Mouse (Mus musculus) heart, embryonic 11.5 days (tissue): ENCODE results near the gene Arid3b. TPM values are rescaled to one million over a fixed set of nuclear protein-coding genes. Genes with fewer than 3 reads are reported as not detected.

ENCODE experiments used
- ATAC-seq: fragments of 200-750 bp; cut with Nextera tagmentation; replicated peaks from 2 replicates; pipeline ENCODE4 v1.8.0; 2017; ENCODE audit warnings: moderate library complexity; ENCODE audit not compliant: insufficient number of reproducible peaks, low FRiP score, low TSS enrichment
- H3K27ac ChIP-seq: fragments of 300-500 bp; sonication (generic); 2 replicates; pipeline ENCODE4 v1.5.1; 2014; ENCODE audit warnings: mild to moderate bottlenecking, low read depth, low read length
- H3K27me3 ChIP-seq: fragments of 300-500 bp; sonication (generic); 2 replicates; pipeline ENCODE4 v1.6.1; 2014; ENCODE audit warnings: mild to moderate bottlenecking, low read length, mixed read lengths; ENCODE audit not compliant: control insufficient read depth, insufficient read depth
- H3K36me3 ChIP-seq: fragments of 300-500 bp; sonication (generic); 2 replicates; pipeline ENCODE4 v1.6.1; 2014; ENCODE audit warnings: mild to moderate bottlenecking, low read length, moderate library complexity, mixed read lengths; ENCODE audit not compliant: control insufficient read depth, insufficient read depth
- H3K4me1 ChIP-seq: fragments of 300-500 bp; sonication (generic); 2 replicates; pipeline ENCODE4 v1.6.1; 2014; ENCODE audit warnings: low read length; ENCODE audit not compliant: control insufficient read depth, insufficient read depth
- H3K4me2 ChIP-seq: fragments of 300-500 bp; sonication (generic); 2 replicates; pipeline ENCODE4 v1.6.1; 2014; ENCODE audit warnings: mild to moderate bottlenecking, moderate library complexity
- H3K4me3 ChIP-seq: fragments of 300-500 bp; sonication (generic); 2 replicates; pipeline ENCODE4 v1.5.1; 2014; ENCODE audit warnings: low read depth, low read length
- H3K9ac ChIP-seq: fragments of 300-500 bp; sonication (generic); 2 replicates; pipeline ENCODE4 v1.6.1; 2014; ENCODE audit warnings: mild to moderate bottlenecking, low read depth, low read length, moderate library complexity
- H3K9me3 ChIP-seq: fragments of 300-500 bp; sonication (generic); replicated peaks from 2 replicates; pipeline ENCODE4 v1.6.1; 2016; ENCODE audit warnings: low read length; ENCODE audit not compliant: control insufficient read depth
- WGBS: fragments of 180-500 bp; shearing (Covaris S2); extraction: QIAGEN DNeasy Blood & Tissue Kit; methylation state at CpG from one replicate; pipeline ENCODE4 v1.1.7; 2014; ENCODE audit not compliant: insufficient replicate concordance; 5-methylcytosine and 5-hydroxymethylcytosine counted together
- polyA plus RNA-seq: library from polyadenylated mRNA; unstranded; fragments of >200 nt; fragmentation: Nextera tagmentation; extraction: Ambion mirVana; gene quantifications from 2 replicates; pipeline ENCODE4 v1.2.1, GENCODE M21; 2014

Gene Arid3b
- polyA plus RNA-seq, 1 experiment from 2014 or later: 28.0 TPM

DNA sequence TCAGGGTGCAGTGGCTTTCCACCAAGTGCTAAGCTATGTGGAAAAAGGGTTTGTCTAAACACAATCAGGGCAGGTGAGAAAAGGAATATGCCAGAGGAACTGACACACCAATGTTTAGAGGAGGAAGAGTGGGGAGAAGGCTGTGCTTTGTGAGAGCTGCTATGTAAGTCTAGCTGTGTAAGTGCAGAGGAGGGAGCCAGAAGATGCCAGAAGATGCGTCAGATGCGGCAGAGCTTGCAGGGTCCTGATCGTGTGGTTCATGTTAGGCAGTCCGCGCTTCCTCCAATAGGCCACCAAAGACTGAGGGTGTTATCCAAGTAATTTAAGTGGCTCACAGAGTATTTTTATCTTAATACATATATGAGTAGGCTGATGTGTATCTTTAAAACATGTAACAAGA is 31.3 kb upstream of the Arid3b start:
- H3K9ac ChIP-seq: no peak overlapping the region
- H3K4me2 ChIP-seq: no peak overlapping the region
- no peaks in the 10 kb centered on the region for H3K36me3 ChIP-seq
- no peaks in the 10 kb centered on the region for H3K4me1 ChIP-seq
- no peak for ATAC-seq
- WGBS: 80% methylated on average over 5 of the region's 5 CpGs
- H3K27me3 ChIP-seq: no peaks in the 10 kb centered on the region
- no peak overlapping the region for H3K4me3 ChIP-seq
- no peak overlapping the region for H3K27ac ChIP-seq
- no peaks in the 10 kb centered on the region for H3K9me3 ChIP-seq

DNA sequence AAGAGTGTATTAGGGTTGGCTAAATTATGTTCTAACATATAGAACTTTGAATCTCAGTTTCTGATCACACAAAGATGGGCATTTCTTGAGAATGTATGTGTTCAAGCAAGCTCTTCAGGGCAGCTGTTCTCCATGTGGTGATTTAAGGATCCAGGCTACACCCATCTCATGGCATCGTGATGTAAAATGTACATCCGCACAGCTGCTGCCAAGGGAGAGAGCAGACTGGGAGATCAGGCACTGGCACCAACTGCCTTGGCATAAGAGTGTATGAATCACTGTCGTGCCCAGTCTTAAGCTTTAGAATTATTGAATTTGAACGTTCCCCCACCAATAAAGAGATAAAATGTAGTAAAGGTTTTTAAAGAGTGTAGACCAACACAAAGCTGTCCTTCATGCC is 30.6 kb upstream of the Arid3b start:
- H3K9ac ChIP-seq: no peak overlapping the region
- no peaks in the 10 kb centered on the region for H3K9me3 ChIP-seq
- H3K27ac ChIP-seq: no peak overlapping the region
- H3K27me3 ChIP-seq: no peaks in the 10 kb centered on the region
- H3K4me3 ChIP-seq: no peak overlapping the region
- ATAC-seq: no peak
- H3K4me1 ChIP-seq: no peaks in the 10 kb centered on the region
- H3K4me2 ChIP-seq: no peak overlapping the region
- H3K36me3 ChIP-seq: no peaks in the 10 kb centered on the region
- WGBS: 73% methylated on average over 4 of the region's 4 CpGs

DNA sequence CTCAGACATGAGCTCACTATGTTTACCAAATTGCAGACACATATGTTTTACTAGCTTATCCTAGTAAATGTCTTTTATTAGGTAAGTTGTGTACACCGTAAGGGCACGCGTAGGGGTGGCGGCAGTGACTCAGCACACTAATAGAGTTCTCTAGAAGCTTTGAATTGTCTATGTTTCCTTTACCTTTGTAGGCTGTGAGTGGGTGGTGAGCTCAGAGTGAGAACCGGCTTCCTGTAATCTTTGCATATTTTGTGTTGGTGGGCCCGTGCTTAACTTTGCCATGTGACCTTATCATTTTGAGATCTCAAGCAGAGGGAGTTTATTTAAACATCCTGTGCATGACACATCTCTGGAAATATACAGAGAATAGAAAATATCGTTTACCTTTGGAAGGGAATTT is 29.9 kb upstream of the Arid3b start:
- Histone ChIP-seq H3K27ac (no peak overlapping the region), H3K9me3 (no peaks in the 10 kb centered on the region), H3K9ac (no peak overlapping the region), H3K36me3 (no peaks in the 10 kb centered on the region), H3K4me1 (no peaks in the 10 kb centered on the region), H3K4me3 (no peak overlapping the region), H3K27me3 (no peaks in the 10 kb centered on the region), H3K4me2 (no peak overlapping the region)
- WGBS: 74% methylated on average over 7 of the region's 7 CpGs
- no peak for ATAC-seq

DNA sequence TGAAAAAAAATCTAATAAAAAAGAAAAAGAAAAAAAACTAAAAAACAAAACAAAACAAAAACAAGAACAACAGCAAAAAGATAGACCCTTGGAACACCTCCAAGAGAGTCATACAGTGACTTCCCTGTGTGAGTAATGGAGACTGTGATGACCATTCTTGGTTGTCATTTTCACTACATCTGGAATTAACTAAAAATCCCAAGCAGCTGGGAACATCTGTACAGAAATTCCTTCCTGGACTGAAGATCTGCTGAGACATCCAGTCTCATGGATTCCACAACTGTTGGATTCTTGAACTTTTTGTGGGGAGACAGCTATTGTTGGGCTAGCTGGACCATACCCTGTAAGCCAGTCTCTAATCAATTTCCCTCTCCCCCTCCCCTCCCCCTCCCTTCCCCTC is 27.7 kb upstream of the Arid3b start:
- Histone ChIP-seq H3K4me1 (no peaks in the 10 kb centered on the region), H3K9me3 (no peaks in the 10 kb centered on the region), H3K4me2 (no peak overlapping the region), H3K4me3 (no peak overlapping the region), H3K36me3 (no peaks in the 10 kb centered on the region), H3K27ac (no peak overlapping the region), H3K27me3 (no peaks in the 10 kb centered on the region), H3K9ac (no peak overlapping the region)
- no peak for ATAC-seq

DNA sequence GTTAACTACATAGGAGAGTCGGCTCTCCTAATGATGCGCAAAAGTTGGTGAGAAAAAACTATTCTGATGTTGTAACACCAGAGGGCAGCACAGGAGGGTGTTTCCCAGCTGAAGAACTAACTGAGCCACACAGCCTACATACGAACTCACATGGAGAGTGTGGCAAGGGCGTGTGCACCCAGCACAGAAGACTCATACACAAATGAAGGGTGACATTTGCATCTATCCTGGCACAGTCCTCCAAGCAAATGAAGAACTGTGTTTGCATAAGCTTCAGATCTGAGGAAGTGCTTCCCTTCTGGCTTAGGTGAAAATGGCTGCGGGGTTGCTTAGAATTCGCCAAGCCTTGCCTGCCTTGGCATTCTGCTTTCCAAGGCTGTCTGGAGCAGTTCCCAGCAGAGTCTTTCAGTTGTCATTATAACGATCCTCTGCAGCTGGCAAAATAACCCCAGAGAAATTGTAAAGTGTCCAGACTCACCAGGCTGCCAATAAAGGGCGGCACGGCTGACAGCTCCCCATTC is 25.4 kb upstream of the Arid3b start:
- no peak overlapping the region for H3K27ac ChIP-seq
- H3K4me2 ChIP-seq: no peak overlapping the region
- whole genome bisulfite sequencing: 45% methylated on average over 9 of the region's 9 CpGs
- H3K9me3 ChIP-seq: no peaks in the 10 kb centered on the region
- no peak for ATAC-seq
- H3K4me3 ChIP-seq: no peak overlapping the region
- no peak overlapping the region for H3K9ac ChIP-seq
- no peaks in the 10 kb centered on the region for H3K27me3 ChIP-seq
- H3K4me1 ChIP-seq: no peaks in the 10 kb centered on the region
- H3K36me3 ChIP-seq: no peaks in the 10 kb centered on the region

DNA sequence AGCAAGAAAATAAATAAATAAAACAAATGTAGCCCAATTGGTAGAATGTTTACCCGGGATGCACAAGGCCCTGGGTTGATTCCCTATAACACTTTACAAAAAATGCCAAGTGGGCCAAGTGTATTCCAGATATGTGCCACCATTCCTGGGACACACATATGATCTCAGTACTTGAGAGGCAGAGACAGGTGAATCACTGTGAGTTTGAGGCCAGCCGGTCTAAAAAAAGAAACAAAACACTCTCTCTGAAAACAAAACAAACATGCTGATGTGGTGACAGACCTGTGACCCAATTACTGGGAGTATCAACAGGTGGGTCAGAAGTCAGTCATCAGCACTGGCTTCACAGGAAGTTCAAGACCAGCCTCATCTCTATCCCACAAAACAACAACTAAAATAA is 19.9 kb upstream of the Arid3b start:
- Histone ChIP-seq H3K9me3 (no peaks in the 10 kb centered on the region), H3K4me3 (no peak overlapping the region), H3K9ac (no peak overlapping the region), H3K27ac (no peak overlapping the region), H3K4me2 (no peak overlapping the region), H3K4me1 (no peaks in the 10 kb centered on the region), H3K36me3 (no peaks in the 10 kb centered on the region), H3K27me3 (no peaks in the 10 kb centered on the region)
- 74% methylated on average over 2 of the region's 2 CpGs for WGBS
- no peak for ATAC-seq

DNA sequence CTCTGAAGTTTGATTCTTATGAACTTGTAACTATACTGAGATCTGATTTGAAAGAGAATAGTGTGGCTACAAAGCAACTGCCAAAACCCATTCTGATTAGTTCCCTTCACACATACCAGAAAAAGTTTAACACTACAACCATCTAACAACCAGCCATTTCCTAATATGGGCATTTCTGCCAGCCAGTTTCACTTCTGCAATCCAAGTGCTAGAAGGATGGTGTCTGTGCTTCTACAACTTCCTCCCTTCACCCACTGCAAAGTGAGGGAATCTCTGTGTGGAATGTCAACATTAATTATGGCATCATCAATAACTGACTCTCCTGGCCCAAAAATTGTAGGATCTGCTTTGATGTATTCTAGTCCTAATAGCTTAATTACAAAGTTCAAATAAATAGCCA is 17.7 kb upstream of the Arid3b start:
- Histone ChIP-seq H3K4me2 (no peak overlapping the region), H3K4me1 (peaks cover 5% of the 10 kb centered on the region; the same call in 1 of the 2 replicates), H3K9ac (no peak overlapping the region), H3K4me3 (no peak overlapping the region), H3K36me3 (no peaks in the 10 kb centered on the region), H3K9me3 (no peaks in the 10 kb centered on the region), H3K27me3 (no peaks in the 10 kb centered on the region), H3K27ac (no peak overlapping the region)
- no peak for ATAC-seq

DNA sequence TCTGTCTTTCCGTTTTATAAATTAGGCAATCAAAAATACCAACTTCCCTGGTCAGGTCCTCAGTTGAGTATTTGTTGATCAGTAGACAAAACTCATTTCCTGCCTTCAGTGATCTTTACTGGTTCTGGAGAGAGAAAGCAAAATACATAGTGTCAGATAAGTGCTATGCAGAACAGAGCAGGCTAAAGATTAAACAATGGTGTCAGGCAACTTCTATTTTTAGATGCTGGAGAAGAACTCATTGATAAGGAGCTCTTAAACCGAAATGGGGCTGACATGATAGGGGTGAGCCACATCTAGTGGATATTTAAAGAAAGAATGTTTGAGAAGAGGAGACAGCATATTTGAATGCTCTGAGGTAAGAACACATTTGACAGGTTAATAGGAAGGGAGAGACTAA is 2.4 kb upstream of the Arid3b start:
- WGBS: 25% methylated on average over 2 of the region's 2 CpGs
- Histone ChIP-seq H3K9ac (no peak overlapping the region), H3K4me3 (no peak overlapping the region), H3K4me1 (peaks cover 10% of the 10 kb centered on the region), H3K4me2 (peak overlapping the region; percentile 47), H3K9me3 (no peaks in the 10 kb centered on the region), H3K27ac (peak overlapping the region; percentile 37; the same call in 1 of the 2 replicates), H3K36me3 (no peaks in the 10 kb centered on the region), H3K27me3 (no peaks in the 10 kb centered on the region)
- ATAC-seq: no peak

DNA sequence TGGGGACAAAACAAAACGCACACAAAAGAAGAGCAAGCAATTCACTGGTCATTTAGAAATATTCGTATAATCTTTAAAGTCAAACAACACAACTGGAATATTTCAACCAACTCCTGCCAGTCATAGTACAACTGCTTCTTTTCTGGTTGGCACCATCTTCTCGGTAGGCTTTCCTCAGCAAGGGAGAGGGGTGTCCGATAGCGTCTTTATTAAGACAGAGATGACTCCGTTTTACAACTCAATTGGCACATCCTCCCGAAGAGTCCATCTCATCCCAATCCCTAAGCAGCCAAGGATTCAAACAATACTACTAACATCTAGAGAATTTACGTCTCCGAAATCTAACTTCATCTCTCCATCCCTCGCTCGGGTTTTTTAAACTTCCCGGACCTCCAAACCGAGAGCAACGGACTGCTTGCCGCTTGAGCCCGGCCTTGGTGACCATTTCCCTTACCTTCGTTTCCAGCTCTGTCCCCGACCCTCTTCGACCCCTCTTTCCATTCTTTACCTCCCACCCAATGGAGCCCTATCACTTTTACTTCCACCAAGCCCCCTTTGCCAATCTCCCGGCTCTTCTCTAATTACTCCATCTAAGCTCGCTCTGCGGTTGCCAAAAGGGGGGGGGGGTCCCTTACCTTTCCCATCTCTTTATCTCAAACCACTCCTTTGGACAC is 615 bp downstream of the Arid3b start:
- Histone ChIP-seq H3K9me3 (no peaks in the 10 kb centered on the region), H3K27ac (peak overlapping the region; percentile 71), H3K4me3 (peak overlapping the region; percentile 89), H3K9ac (peak overlapping the region; percentile 86), H3K4me1 (peaks cover 36% of the 10 kb centered on the region), H3K4me2 (peak overlapping the region; percentile 72), H3K27me3 (no peaks in the 10 kb centered on the region), H3K36me3 (0 out of 2 replicates have a peak, but pooled peaks cover 2% of the 10 kb centered on the region)
- under 1% methylated on average over 22 of the region's 22 CpGs for WGBS
- ATAC-seq: no peak
